In genomic region chr6:43242061-43242460, GRCm38 (mm10) we compare ENCODE assay signal across 10 mouse cellular contexts. TPM values are rescaled to one million over a fixed set of nuclear protein-coding genes. Genes with fewer than 3 reads are reported as not detected.
DNase-seq lines count a peak whose midpoint lies in the region; ATAC-seq and TF ChIP-seq lines count a peak whose summit lies in the region.
"Had no signal": no experiment of that assay in that cellular context is flagged by ENCODE, and none has a peak within 500 bp of the region (broad histone marks: within the 10 kb centered on the region; RNA-seq: fewer than 3 reads in every experiment).

No protein-coding gene starts in this region.

- CTCF ChIA-PET in Patski (lab: Charles Lee): no interaction called here

- no peaks in the 10 kb centered on the region for H3K27me3 ChIP-seq in liver, adult 2 months (ENCODE audit: control insufficient read depth, insufficient read depth, low read length)
- H3K27me3 ChIP-seq in liver, embryonic 12.5 days (replicated peaks): no peaks in the 10 kb centered on the region
- H3K27me3 ChIP-seq in Patski: no peaks in the 10 kb centered on the region

- no peaks in the 10 kb centered on the region for H3K36me3 ChIP-seq in liver, adult 2 months (ENCODE audit: control insufficient read depth, insufficient read depth, low read length)
- no peaks in the 10 kb centered on the region for H3K36me3 ChIP-seq in liver, embryonic 12.5 days

- TF ChIP-seq CTCF in liver, adult 2 months (IDR thresholded peaks at IDR 0.05; ENCODE audit: low read depth, low read length): peak; percentile 23; the same call in 1 of the 2 replicates
- peak; percentile 56 for TF ChIP-seq CTCF in Patski (IDR thresholded peaks at IDR 0.05)

- H3K79me2 ChIP-seq in liver, adult 2 months (ENCODE audit: control insufficient read depth, insufficient read depth, low read length): no peaks in the 10 kb centered on the region

- DNase-seq in cerebellum, postnatal 14 days: peak; percentile 39 to 56
- no peak for DNase-seq in liver, adult 2 months (ENCODE audit: extremely low read depth, low read depth, low spot score)
- no peak for DNase-seq in Patski (ENCODE audit: low read depth, low spot score)
- DNase-seq in lung, postnatal 14 days: peak; percentile 21
- no peak for DNase-seq in frontal cortex, postnatal 10 days (ENCODE audit: low spot score in 2 of 2)
- no peak for DNase-seq in right cerebral cortex, postnatal 36 days (ENCODE audit: low spot score in 2 of 2)

- WGBS in liver, adult 2 months: 11% methylated on average over 4 of the region's 4 CpGs
- WGBS in liver, embryonic 12.5 days (ENCODE audit: insufficient replicate concordance): 6% methylated on average over 4 of the region's 4 CpGs

- TF ChIP-seq POLR2A in liver, adult 2 months (IDR thresholded peaks at IDR 0.05; ENCODE audit: extremely low read depth, insufficient read depth, low read length): no peak

- no peak overlapping the region for H3K4me3 ChIP-seq in liver, adult 2 months (ENCODE audit: insufficient read depth, low read depth, low read length)
- no peak overlapping the region for H3K4me3 ChIP-seq in liver, embryonic 12.5 days

- no peaks in the 10 kb centered on the region for H3K9me3 ChIP-seq in liver, embryonic 12.5 days (replicated peaks)

- H3K4me2 ChIP-seq in liver, embryonic 12.5 days: no peak overlapping the region

- no peak for ATAC-seq in cerebellum, adult (ENCODE audit: insufficient number of reproducible peaks, low FRiP score, low TSS enrichment)
- ATAC-seq in liver, embryonic 12.5 days: no peak
- no peak for ATAC-seq in Patski

- POLR2A ChIA-PET in Patski (lab: Charles Lee): no interaction called here

- no peak overlapping the region for H3K27ac ChIP-seq in liver, adult 2 months (replicated peaks; ENCODE audit: insufficient read depth, low read depth, low read length)
- H3K27ac ChIP-seq in liver, embryonic 12.5 days: no peak overlapping the region

- in situ Hi-C loops in Patski (cut with MboI; ENCODE audit: low pct_unique_long_range_greater_than_20kb): no loop called here

- no peaks in the 10 kb centered on the region for H3K4me1 ChIP-seq in liver, adult 2 months (ENCODE audit: control insufficient read depth, insufficient read depth, low read length)
- H3K4me1 ChIP-seq in liver, embryonic 12.5 days: no peaks in the 10 kb centered on the region

- H3K9ac ChIP-seq in liver, adult 2 months (ENCODE audit: low read depth, low read length): no peak overlapping the region
- H3K9ac ChIP-seq in liver, embryonic 12.5 days: no peak overlapping the region

RNA-seq across cellular contexts. Expression of gene Olfr47, which starts 10.7 kb away (rescaled TPM):
- total RNA-seq in liver, adult 2 months (2014; rRNA removed): not detected in 2 replicates
- polyA plus RNA-seq in liver, adult 2 months (2012; rRNA removed): not detected in 2 replicates
- not detected in 2 replicates for polyA plus RNA-seq in liver, embryonic 12.5 days (2016; fragmentation: Nextera tagmentation; extraction: Ambion mirVana)
- not detected for polyA plus RNA-seq in Patski (2021)
- total RNA-seq: gastrocnemius, postnatal 4 days; left cerebral cortex, adult 8-10 months had no signal

RNA-seq across cellular contexts. Expression of gene Arhgef5, which starts 23.3 kb away (rescaled TPM):
- total RNA-seq in liver, adult 2 months (2014; rRNA removed): 10.4 and 11.9 TPM in 2 replicates
- 9.4 and 11.4 TPM in 2 replicates for polyA plus RNA-seq in liver, adult 2 months (2012; rRNA removed)
- polyA plus RNA-seq in liver, embryonic 12.5 days (2016; fragmentation: Nextera tagmentation; extraction: Ambion mirVana): 2.3 and 2.5 TPM in 2 replicates
- 79.4 TPM for polyA plus RNA-seq in Patski (2021)

RNA-seq across cellular contexts. Expression of gene Olfr434, which starts 29.2 kb away (rescaled TPM):
- total RNA-seq in liver, adult 2 months (2014; rRNA removed): not detected in 2 replicates
- not detected in 2 replicates for polyA plus RNA-seq in liver, adult 2 months (2012; rRNA removed)
- not detected in 2 replicates for polyA plus RNA-seq in liver, embryonic 12.5 days (2016; fragmentation: Nextera tagmentation; extraction: Ambion mirVana)
- 0.05 TPM for polyA plus RNA-seq in Patski (2021)
- total RNA-seq: gastrocnemius, postnatal 4 days; left cerebral cortex, adult 8-10 months had no signal

RNA-seq across cellular contexts. Expression of gene Olfr435, which starts 45.1 kb away (rescaled TPM):
- total RNA-seq in liver, adult 2 months (2014; rRNA removed): not detected in 2 replicates
- not detected in 2 replicates for polyA plus RNA-seq in liver, adult 2 months (2012; rRNA removed)
- polyA plus RNA-seq in liver, embryonic 12.5 days (2016; fragmentation: Nextera tagmentation; extraction: Ambion mirVana): not detected in 2 replicates
- not detected for polyA plus RNA-seq in Patski (2021)
- total RNA-seq: gastrocnemius, postnatal 4 days; left cerebral cortex, adult 8-10 months had no signal

Comparison
In these comparisons a context has a peak if more than half of its experiments do, and no peak if none do; other contexts are left out.
1. DNase-seq: peak in cerebellum, postnatal 14 days (2 of 2) and lung, postnatal 14 days (single experiment); none in liver, adult 2 months (single experiment), Patski (single experiment), frontal cortex, postnatal 10 days (0 of 2) and right cerebral cortex, postnatal 36 days (0 of 2).